Mouse (Mus musculus) thymus, adult 18-20 months (tissue): ENCODE results near the gene Ccr8.
"Not testable (repeated sequence)": the region's sequence is repeated elsewhere in the genome, so short reads cannot be mapped to it uniquely, and the experiment has no call there.

Experiments used
- DNase-seq, 2 experiments: peaks; one replicate each; pipeline ENCODE4 v3.0.0; 2022; ENCODE audit warnings: mixed read lengths in 2 of 2

Ccr8 gene

GRCm38 (mm10) chr9:120093701-120094100 is 1.8 kb downstream of the Ccr8 start:
- DNase-seq = no peak

- no peak for DNase-seq
Measured at GRCm38 (mm10) chr9:120095886-120096285, 4.0 kb downstream of the Ccr8 start.

GRCm38 (mm10) chr9:120098682-120099081 is 6.8 kb downstream of the Ccr8 start:
- DNase-seq = no peak

GRCm38 (mm10) chr9:120099304-120099703 is 7.4 kb downstream of the Ccr8 start:
- no peak for DNase-seq

- DNase-seq = no peak
Measured at GRCm38 (mm10) chr9:120101165-120101564, 9.3 kb downstream of the Ccr8 start.

GRCm38 (mm10) chr9:120108953-120109352 is 17.0 kb downstream of the Ccr8 start:
- DNase-seq = not testable (repeated sequence)

GRCm38 (mm10) chr9:120110211-120111018 is 18.5 kb downstream of the Ccr8 start, which contains the start of gene Slc25a38:
Gene Slc25a38, plus strand, starts transcription at chr9:120110374.
- DNase-seq = peak; percentile 92

GRCm38 (mm10) chr9:120111156-120111945 is 19.4 kb downstream of the Ccr8 start:
- no peak for DNase-seq

GRCm38 (mm10) chr9:120112472-120112871 is 20.6 kb downstream of the Ccr8 start:
- no peak for DNase-seq

- DNase-seq = no peak
Measured at GRCm38 (mm10) chr9:120113456-120113855, 21.5 kb downstream of the Ccr8 start.

GRCm38 (mm10) chr9:120114051-120114788 is 22.3 kb downstream of the Ccr8 start:
- DNase-seq = no peak

GRCm38 (mm10) chr9:120114789-120115151 is 22.9 kb downstream of the Ccr8 start:
- no peak for DNase-seq

GRCm38 (mm10) chr9:120115580-120115979 is 23.7 kb downstream of the Ccr8 start:
- no peak for DNase-seq

- no peak for DNase-seq
Measured at GRCm38 (mm10) chr9:120116184-120116624, 24.3 kb downstream of the Ccr8 start.

- no peak for DNase-seq
Measured at GRCm38 (mm10) chr9:120118212-120118611, 26.3 kb downstream of the Ccr8 start.

GRCm38 (mm10) chr9:120120503-120120902 is 28.6 kb downstream of the Ccr8 start:
- DNase-seq = no peak

- DNase-seq = no peak
Measured at GRCm38 (mm10) chr9:120126868-120127267, 35.0 kb downstream of the Ccr8 start.

GRCm38 (mm10) chr9:120127538-120128251 is 35.8 kb downstream of the Ccr8 start, which contains the start of gene Rpsa:
Gene Rpsa, plus strand, starts transcription at chr9:120127689.
- DNase-seq = peak; percentile 93 to 95

- DNase-seq = no peak
Measured at GRCm38 (mm10) chr9:120129276-120129675, 37.4 kb downstream of the Ccr8 start.

GRCm38 (mm10) chr9:120131784-120132288 is 39.9 kb downstream of the Ccr8 start:
- no peak for DNase-seq

GRCm38 (mm10) chr9:120132980-120133754 is 41.3 kb downstream of the Ccr8 start:
- no peak for DNase-seq
